Mouse (Mus musculus) midbrain, embryonic 15.5 days (tissue): ENCODE results near the gene Mdfi. TPM values are rescaled to one million over a fixed set of nuclear protein-coding genes. Genes with fewer than 3 reads are reported as not detected.
A peak's percentile ranks its signal among the peaks of the same experiment; 100 is the strongest.

Experiments
- ATAC-seq: fragments of 200-750 bp; cut with Nextera tagmentation; replicated peaks from 2 replicates; pipeline ENCODE4 v1.8.0; 2017; ENCODE audit warnings: moderate TSS enrichment
- H3K27ac ChIP-seq: fragments of 300-500 bp; sonication (generic); 2 replicates; pipeline ENCODE4 v1.5.1; 2015; ENCODE audit warnings: mild to moderate bottlenecking, inconsistent platforms
- H3K27me3 ChIP-seq: fragments of 300-500 bp; sonication (generic); replicated peaks from 2 replicates; pipeline ENCODE4 v1.6.1; 2015; ENCODE audit warnings: inconsistent platforms
- H3K36me3 ChIP-seq: fragments of 300-500 bp; sonication (generic); replicated peaks from 2 replicates; pipeline ENCODE4 v1.6.1; 2015; ENCODE audit warnings: inconsistent platforms
- H3K4me1 ChIP-seq: fragments of 300-500 bp; sonication (generic); 2 replicates; pipeline ENCODE4 v1.6.1; 2015; ENCODE audit warnings: inconsistent platforms
- H3K4me2 ChIP-seq: fragments of 300-500 bp; sonication (generic); 2 replicates; pipeline ENCODE4 v1.6.1; 2015; ENCODE audit warnings: inconsistent platforms, mild to moderate bottlenecking, moderate library complexity
- H3K4me3 ChIP-seq: fragments of 300-500 bp; sonication (generic); 2 replicates; pipeline ENCODE4 v1.5.1; 2015; ENCODE audit warnings: mild to moderate bottlenecking, inconsistent platforms
- H3K9ac ChIP-seq: fragments of 300-500 bp; sonication (generic); 2 replicates; pipeline ENCODE4 v1.6.1; 2015; ENCODE audit warnings: mild to moderate bottlenecking, inconsistent platforms
- H3K9me3 ChIP-seq: fragments of 300-500 bp; sonication (generic); 2 replicates; pipeline ENCODE4 v1.6.1; 2016; ENCODE audit warnings: inconsistent platforms
- WGBS: fragments of 180-500 bp; shearing (Covaris S2); methylation state at CpG from one replicate; pipeline ENCODE4 v1.1.7; 2015; ENCODE audit warnings: mixed read lengths; 5-methylcytosine and 5-hydroxymethylcytosine counted together
- polyA plus RNA-seq: library from polyadenylated mRNA; unstranded; fragments of >200 nt; fragmentation: Nextera tagmentation; extraction: Ambion mirVana; gene quantifications from 2 replicates; pipeline ENCODE4 v1.2.1, GENCODE M21; 2015

The Mdfi gene
- polyA plus RNA-seq, 1 experiment from 2014 or later = 2.7 TPM

DNA sequence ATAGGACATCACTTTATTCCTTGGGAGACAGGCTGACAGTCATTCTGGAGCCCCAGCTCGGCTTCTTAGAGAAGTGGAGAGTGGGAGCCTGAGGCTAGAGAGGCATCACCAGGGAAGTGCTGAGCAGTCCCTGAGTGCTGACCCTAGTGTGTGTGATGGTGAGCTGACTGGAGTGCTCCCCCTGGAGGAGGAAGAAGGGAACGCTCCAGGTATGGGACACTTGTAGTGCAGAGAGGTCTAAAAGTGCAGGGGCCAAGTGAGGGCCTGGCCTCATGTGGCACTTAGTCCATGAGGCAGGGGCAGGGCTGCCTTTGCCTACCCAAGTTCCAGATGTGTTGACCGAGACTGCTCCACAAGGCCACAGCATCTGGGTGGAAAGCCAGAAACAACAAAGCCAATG lies 39.0 kb downstream of the Mdfi start:
- H3K9ac ChIP-seq = no peak overlapping the region
- no peaks in the 10 kb centered on the region for H3K9me3 ChIP-seq
- H3K36me3 ChIP-seq = no peaks in the 10 kb centered on the region
- 44% methylated on average over 3 of the region's 3 CpGs for WGBS
- no peaks in the 10 kb centered on the region for H3K4me1 ChIP-seq
- 0 out of 2 replicates have a peak, but pooled peaks have one; percentile 22 for ATAC-seq
- H3K4me3 ChIP-seq = no peak overlapping the region
- H3K27ac ChIP-seq = no peak overlapping the region
- no peak overlapping the region for H3K4me2 ChIP-seq
- H3K27me3 ChIP-seq = no peaks in the 10 kb centered on the region

DNA sequence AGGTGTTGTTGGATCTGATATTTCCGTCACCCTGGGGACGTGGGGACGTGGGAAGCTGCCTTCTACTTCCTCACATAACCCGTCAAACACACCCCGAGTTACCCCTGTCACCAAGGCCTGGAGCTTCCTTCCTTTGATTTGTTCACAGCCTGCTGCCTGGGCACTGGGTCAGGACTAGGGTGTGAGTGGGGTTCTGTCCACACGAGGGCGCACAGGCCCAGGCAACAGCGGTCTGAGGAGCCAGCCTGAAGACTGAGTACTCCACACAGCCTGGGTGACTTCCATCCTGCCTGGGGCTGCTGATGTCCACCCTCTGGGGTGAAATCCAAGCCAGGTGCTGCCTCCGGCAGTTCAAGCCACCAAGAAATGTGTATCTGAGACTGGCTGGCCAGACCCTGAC lies 41.1 kb downstream of the Mdfi start:
- no peak overlapping the region for H3K4me2 ChIP-seq
- H3K4me1 ChIP-seq = no peaks in the 10 kb centered on the region
- H3K9ac ChIP-seq = no peak overlapping the region
- H3K27me3 ChIP-seq = no peaks in the 10 kb centered on the region
- ATAC-seq = peak; percentile 64; the same call in 1 of the 2 replicates
- 10% methylated on average over 9 of the region's 9 CpGs for WGBS
- no peak overlapping the region for H3K27ac ChIP-seq
- H3K4me3 ChIP-seq = no peak overlapping the region
- H3K36me3 ChIP-seq = no peaks in the 10 kb centered on the region
- no peaks in the 10 kb centered on the region for H3K9me3 ChIP-seq

DNA sequence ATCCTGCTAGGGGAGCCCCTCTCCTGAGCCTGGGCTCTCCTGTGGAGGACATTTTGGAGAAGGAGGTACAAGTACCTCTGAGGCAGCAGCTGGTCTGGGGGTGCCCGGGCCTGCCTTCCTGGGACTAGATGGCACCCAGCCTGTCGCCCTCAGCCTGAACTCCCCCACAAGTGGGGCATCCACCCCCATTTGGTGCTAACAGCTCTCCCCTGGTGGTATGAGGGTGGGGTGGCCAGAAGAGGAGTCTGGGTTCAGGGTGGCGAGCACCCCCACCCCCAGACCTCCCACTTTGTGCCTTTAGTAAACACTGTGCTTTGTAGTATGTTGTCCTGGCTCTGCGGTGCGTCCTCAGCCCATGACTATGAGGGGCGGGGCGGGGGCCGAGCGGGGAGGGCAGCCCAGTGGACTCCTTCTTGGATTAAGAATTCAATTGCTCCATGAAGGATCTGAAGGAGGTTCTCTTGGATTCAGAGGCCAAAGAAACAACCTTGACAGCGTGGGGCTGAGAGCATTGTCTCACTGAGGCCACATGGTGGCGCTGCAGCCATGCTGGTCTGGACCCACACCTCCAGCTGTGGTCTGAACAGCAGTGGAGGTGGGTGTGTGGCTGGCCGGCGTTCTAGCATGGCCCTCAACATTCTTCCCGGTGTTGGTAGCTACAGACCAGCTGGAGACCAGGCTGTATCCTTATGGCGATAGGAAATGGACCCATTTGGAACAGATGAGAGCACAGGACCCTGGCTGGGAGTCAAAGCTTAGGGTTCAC lies 42.2 kb downstream of the Mdfi start:
- H3K36me3 ChIP-seq = no peaks in the 10 kb centered on the region
- peak; percentile 50 for ATAC-seq
- WGBS = 22% methylated on average over 15 of the region's 15 CpGs
- no peaks in the 10 kb centered on the region for H3K27me3 ChIP-seq
- H3K9me3 ChIP-seq = no peaks in the 10 kb centered on the region
- H3K27ac ChIP-seq = no peak overlapping the region
- no peak overlapping the region for H3K9ac ChIP-seq
- no peak overlapping the region for H3K4me2 ChIP-seq
- no peak overlapping the region for H3K4me3 ChIP-seq
- H3K4me1 ChIP-seq = no peaks in the 10 kb centered on the region

DNA sequence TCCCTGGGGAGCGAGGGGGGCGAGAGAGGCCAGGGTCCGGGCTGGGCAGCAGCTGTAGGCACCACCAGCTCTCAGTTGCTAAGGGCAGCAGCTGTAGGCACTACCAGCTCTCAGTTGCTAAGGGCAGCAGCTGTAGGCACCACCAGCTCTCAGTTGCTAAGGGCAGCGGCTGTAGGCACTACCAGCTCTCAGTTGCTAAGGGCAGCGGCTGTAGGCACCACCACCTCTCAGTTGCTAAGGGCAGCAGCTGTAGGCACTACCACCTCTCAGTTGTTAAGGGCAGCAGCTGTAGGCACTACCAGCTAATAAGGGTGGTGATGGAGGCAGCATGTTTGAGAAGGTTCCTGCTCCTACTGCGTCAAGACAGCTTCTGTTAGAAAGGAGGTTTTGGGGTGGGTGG lies 45.5 kb downstream of the Mdfi start:
- Histone ChIP-seq H3K9me3 (no peaks in the 10 kb centered on the region), H3K4me3 (no peak overlapping the region), H3K4me1 (no peaks in the 10 kb centered on the region), H3K27ac (no peak overlapping the region), H3K4me2 (no peak overlapping the region), H3K9ac (no peak overlapping the region), H3K36me3 (no peaks in the 10 kb centered on the region), H3K27me3 (no peaks in the 10 kb centered on the region)
- 65% methylated on average over 6 of the region's 6 CpGs for WGBS
- no peak for ATAC-seq

DNA sequence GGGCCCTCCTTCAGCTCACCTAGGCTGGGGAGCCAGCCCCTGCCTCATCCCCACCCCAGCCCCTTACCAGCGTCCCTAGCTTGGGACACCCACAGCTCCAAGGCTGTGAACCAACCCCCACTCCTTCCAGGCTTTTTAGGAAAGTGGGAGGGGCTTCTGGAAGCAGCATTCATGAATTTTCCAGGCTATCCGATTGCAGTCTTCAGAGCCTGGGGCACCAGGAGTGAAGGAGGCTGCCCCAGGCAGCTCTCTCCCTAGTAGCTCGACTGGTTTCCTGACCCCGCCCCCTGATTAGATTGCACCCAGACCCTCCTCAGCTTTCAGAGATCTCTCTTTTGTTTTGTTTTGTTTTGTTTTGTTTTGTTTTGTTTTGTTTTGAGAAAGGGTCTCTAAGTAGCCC lies 46.2 kb downstream of the Mdfi start:
- H3K9ac ChIP-seq = no peak overlapping the region
- H3K4me1 ChIP-seq = no peaks in the 10 kb centered on the region
- no peaks in the 10 kb centered on the region for H3K9me3 ChIP-seq
- H3K27me3 ChIP-seq = no peaks in the 10 kb centered on the region
- WGBS = 7% methylated on average over 4 of the region's 4 CpGs
- H3K4me2 ChIP-seq = no peak overlapping the region
- H3K4me3 ChIP-seq = no peak overlapping the region
- no peaks in the 10 kb centered on the region for H3K36me3 ChIP-seq
- no peak overlapping the region for H3K27ac ChIP-seq
- no peak for ATAC-seq

DNA sequence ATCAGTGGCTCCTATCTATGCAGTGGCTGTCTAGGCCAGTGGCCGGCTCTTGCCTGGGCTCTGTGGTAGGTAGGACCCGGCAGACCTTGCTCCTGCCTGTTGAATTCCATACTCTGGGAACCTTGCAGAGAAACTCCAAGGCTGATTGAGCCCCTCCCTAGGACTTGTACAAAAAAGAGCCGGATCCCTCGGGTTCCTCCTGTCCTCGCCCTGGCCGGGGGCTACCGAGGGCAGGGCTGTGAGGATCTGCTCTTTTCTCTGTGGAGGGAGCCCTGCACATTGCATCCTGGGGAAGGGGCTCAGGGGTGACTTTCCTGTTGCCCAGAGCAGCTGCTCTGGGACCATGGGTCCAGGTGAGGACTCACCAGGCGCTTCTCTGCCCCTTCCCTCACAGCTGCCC lies 46.9 kb downstream of the Mdfi start:
- no peaks in the 10 kb centered on the region for H3K4me1 ChIP-seq
- H3K36me3 ChIP-seq = no peaks in the 10 kb centered on the region
- H3K9me3 ChIP-seq = no peaks in the 10 kb centered on the region
- no peak overlapping the region for H3K27ac ChIP-seq
- no peak overlapping the region for H3K4me2 ChIP-seq
- H3K4me3 ChIP-seq = no peak overlapping the region
- ATAC-seq = no peak
- no peak overlapping the region for H3K9ac ChIP-seq
- WGBS = 45% methylated on average over 8 of the region's 8 CpGs
- no peaks in the 10 kb centered on the region for H3K27me3 ChIP-seq

DNA sequence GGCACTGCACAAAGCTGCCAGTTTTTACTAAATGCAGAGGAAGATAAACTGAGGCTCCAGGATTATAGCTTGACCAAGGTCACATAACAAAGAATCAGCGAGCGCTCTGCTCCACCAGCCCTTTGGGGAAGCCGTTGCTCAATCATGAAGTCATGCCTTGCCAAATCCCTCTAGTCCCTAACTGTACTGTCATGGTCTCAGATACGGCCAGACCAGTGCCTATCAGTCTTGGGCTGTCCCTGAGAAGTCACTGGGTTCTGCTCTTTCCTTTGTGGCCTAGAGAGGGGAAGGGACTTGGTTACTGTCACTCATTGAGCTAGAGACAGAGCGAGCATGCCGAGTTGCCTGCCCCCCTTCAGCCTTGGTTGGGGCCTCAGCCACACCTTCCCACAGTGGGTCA lies 50.1 kb downstream of the Mdfi start:
- Histone ChIP-seq H3K4me2 (no peak overlapping the region), H3K9ac (no peak overlapping the region)

DNA sequence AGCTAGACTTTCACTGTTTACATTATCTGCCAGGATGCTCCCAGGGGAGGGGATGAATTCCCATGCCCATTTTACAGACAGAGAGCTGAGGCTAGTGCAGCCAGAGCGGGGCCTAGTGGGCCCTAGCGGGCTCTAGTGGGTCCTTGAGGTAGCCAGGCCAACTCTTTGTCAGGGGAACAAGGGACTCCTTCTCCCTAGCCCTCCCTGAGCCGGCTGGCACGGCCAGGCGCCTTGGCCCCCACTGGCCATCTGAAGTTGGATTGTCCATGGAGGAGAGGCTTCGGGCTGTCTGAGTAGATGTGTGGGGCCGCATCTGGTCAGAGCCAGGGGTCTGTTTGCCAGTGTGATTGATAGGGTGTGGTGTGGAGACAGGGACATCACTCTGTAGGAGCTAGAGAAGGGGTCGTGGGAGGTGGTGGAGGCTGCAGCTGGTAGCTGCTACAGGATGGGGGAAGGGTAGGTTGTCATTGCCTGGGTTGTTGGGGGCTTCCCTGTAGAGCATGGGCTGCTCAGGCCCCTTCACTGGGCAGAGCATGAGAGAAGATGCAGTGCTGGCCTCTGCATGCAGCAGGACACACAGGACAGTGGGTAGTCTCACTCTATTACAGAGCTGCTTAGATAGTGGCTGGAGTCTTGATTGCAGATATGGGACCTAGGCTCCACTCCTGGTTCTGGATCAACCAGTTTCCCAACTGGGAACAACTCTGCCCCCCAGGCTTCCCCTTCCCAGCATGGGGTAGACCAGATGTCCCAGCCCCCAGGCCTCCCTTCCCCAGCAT lies 50.9 kb downstream of the Mdfi start:
- Histone ChIP-seq H3K9me3 (no peaks in the 10 kb centered on the region), H3K36me3 (no peaks in the 10 kb centered on the region), H3K4me2 (no peak overlapping the region), H3K9ac (no peak overlapping the region), H3K4me3 (no peak overlapping the region), H3K27me3 (no peaks in the 10 kb centered on the region), H3K4me1 (no peaks in the 10 kb centered on the region), H3K27ac (no peak overlapping the region)
- 90% methylated on average over 8 of the region's 8 CpGs for WGBS
- ATAC-seq = no peak

More for the DNA sequence above, 50.1 kb downstream of the Mdfi start:
- no peaks in the 10 kb centered on the region for H3K4me1 ChIP-seq
- 88% methylated on average over 6 of the region's 6 CpGs for WGBS
- H3K9me3 ChIP-seq = no peaks in the 10 kb centered on the region
- no peak for ATAC-seq
- H3K4me3 ChIP-seq = no peak overlapping the region
- H3K27me3 ChIP-seq = no peaks in the 10 kb centered on the region
- H3K36me3 ChIP-seq = no peaks in the 10 kb centered on the region
- no peak overlapping the region for H3K27ac ChIP-seq

DNA sequence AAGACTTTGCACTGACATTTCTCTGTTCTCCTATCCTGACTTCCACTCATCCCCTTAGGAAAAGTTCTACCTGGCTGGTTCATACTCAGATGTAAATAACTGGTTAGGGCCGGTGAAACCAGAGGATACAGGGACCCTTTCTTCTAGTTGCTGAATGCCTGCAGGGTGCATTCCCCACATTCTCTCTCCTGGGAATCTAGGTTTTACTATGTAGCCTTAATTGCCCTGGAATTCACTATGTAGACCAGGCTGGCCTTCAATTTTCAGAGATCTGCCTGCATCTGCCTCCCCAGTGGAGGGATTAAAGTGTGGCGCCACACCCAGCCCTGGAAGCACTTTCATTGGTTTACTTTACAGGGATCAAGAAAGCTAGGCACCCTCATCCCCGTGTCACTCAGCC lies 52.0 kb downstream of the Mdfi start:
- Histone ChIP-seq H3K4me2 (no peak overlapping the region), H3K4me3 (no peak overlapping the region), H3K9ac (no peak overlapping the region), H3K27ac (no peak overlapping the region), H3K27me3 (no peaks in the 10 kb centered on the region), H3K4me1 (no peaks in the 10 kb centered on the region), H3K9me3 (no peaks in the 10 kb centered on the region), H3K36me3 (no peaks in the 10 kb centered on the region)
- WGBS = 84% methylated on average over 3 of the region's 3 CpGs
- ATAC-seq = no peak

DNA sequence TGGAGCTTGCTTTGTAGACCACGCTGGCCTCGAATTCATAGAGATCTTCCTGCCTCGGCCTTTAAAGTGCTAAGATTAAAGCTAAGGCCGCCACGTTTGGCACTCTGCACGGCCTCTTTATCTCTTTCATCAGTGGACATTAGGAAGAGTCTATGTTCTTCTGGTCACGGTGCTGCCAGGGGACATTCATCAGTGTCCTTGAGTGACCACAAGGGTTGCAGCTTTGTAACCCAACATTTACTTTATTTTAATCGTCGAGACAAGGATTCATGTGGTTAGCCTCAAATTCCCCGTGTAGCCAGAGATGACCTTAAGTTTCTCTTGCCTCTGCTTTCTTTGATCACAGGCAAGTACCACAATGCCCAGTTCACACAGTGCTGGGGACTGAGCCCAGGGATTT lies 54.0 kb downstream of the Mdfi start:
- H3K9ac ChIP-seq = no peak overlapping the region
- H3K4me2 ChIP-seq = no peak overlapping the region
- H3K9me3 ChIP-seq = no peaks in the 10 kb centered on the region
- no peak for ATAC-seq
- H3K36me3 ChIP-seq = no peaks in the 10 kb centered on the region
- no peaks in the 10 kb centered on the region for H3K27me3 ChIP-seq
- 84% methylated on average over 10 of the region's 10 CpGs for WGBS
- H3K4me1 ChIP-seq = no peaks in the 10 kb centered on the region
- no peak overlapping the region for H3K4me3 ChIP-seq
- no peak overlapping the region for H3K27ac ChIP-seq

DNA sequence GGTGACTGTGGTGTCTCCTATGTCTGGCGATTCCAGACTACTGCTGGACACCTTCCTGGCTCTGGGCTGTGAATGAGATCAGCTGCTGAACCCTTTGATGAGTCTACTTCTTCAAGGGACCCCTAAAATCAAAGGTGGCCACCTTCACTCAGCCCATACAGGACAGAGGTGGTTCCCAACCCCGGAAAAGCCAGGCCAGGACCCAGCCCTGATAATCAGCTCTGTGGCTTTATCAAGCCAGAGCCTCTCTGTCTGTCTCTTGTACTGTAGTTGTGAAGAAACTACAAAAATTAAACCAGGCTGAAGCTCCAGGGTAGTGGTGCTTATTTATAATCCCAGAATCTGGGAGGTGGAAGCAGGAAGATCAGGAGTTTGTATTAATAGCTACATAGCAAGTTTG lies 57.4 kb downstream of the Mdfi start:
- H3K4me1 ChIP-seq = no peaks in the 10 kb centered on the region
- H3K4me3 ChIP-seq = no peak overlapping the region
- no peak overlapping the region for H3K9ac ChIP-seq
- 74% methylated on average over 2 of the region's 2 CpGs for WGBS
- H3K9me3 ChIP-seq = no peaks in the 10 kb centered on the region
- H3K36me3 ChIP-seq = no peaks in the 10 kb centered on the region
- H3K4me2 ChIP-seq = no peak overlapping the region
- H3K27me3 ChIP-seq = no peaks in the 10 kb centered on the region
- ATAC-seq = no peak
- H3K27ac ChIP-seq = no peak overlapping the region

DNA sequence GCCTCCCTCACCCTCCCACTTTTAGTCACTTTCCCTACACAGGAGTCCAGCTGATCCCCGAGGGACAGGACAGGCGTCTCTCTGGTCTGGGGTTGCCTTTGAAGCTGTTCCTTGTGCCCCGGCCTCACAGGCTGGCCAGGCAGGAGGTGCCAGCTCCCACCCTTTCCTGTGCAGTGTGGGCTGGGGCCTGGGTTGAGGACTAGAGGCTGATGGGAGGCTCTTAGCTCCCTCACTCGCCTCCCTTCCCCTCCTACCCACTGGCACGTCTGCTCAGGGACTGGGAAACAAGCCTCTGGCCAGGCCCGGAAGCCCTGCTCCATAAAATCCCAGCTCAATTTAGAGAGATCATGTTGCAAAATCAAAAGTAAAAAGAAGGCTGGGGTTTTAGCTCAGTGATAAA lies 60.9 kb downstream of the Mdfi start:
- Histone ChIP-seq H3K27ac (no peak overlapping the region), H3K27me3 (no peaks in the 10 kb centered on the region), H3K4me3 (no peak overlapping the region), H3K4me2 (no peak overlapping the region), H3K36me3 (no peaks in the 10 kb centered on the region), H3K9ac (no peak overlapping the region), H3K4me1 (no peaks in the 10 kb centered on the region), H3K9me3 (no peaks in the 10 kb centered on the region; the same call in 1 of the 2 replicates)
- no peak for ATAC-seq
- WGBS = 67% methylated on average over 6 of the region's 6 CpGs
